Mouse (Mus musculus): ENCODE results near the gene Olfr250.
"Not testable (repeated sequence)": the region's sequence is repeated elsewhere in the genome, so short reads cannot be mapped to it uniquely, and the experiment has no call there.

Gene Olfr250

GRCm38 (mm10) chr9:38366596-38366995, at the start of gene Olfr250:
Olfr250 (plus strand) TSS chr9:38366896.
- DNase-seq (ENCODE audit: low read depth) = no peak

- no peak for DNase-seq (ENCODE audit: low read depth)
Observed at GRCm38 (mm10) chr9:38328760-38329159, 37.9 kb upstream of the Olfr250 start, which contains the start of gene Olfr25. Olfr25 (plus strand) TSS chr9:38329060.

- DNase-seq (ENCODE audit: low read depth) = no peak
Observed at GRCm38 (mm10) chr9:38348111-38348510, 18.6 kb upstream of the Olfr250 start, which contains the start of gene Olfr898. Olfr898 (plus strand) TSS chr9:38348411.

GRCm38 (mm10) chr9:38376786-38377185, 10.1 kb downstream of the Olfr250 start, which contains the start of gene Olfr251:
Olfr251 (plus strand) TSS chr9:38377086.
- no peak for DNase-seq (ENCODE audit: low read depth)

GRCm38 (mm10) chr9:38401398-38401797, 34.7 kb downstream of the Olfr250 start, which contains the start of gene Olfr147:
Olfr147 (plus strand) TSS chr9:38401698.
- DNase-seq (ENCODE audit: low read depth) = no peak

- DNase-seq (ENCODE audit: low read depth) = not testable (repeated sequence)
Observed at GRCm38 (mm10) chr9:38407502-38407901, 40.8 kb downstream of the Olfr250 start.

GRCm38 (mm10) chr9:38413502-38413901, 46.8 kb downstream of the Olfr250 start:
- DNase-seq (ENCODE audit: low read depth) = not testable (repeated sequence)

All from fibroblast of lung, adult 2 months (primary cell).